Mouse (Mus musculus) frontal cortex, postnatal 14 days (tissue): ENCODE measurements at regions not wholly inside any gene's neighbourhood (a gene's known extent, or its start where the extent isn't known, plus 50 kb on each side); places are given as distances from the start of the nearest gene placed in this dataset.
"Not testable (repeated sequence)": the region's sequence is repeated elsewhere in the genome, so short reads cannot be mapped to it uniquely, and the experiment has no call there.

Experiments used
- DNase-seq, 2 experiments: peaks; one replicate each; pipeline ENCODE4 v3.0.0; 2022; ENCODE audit warnings: low spot score in 2 of 2

GRCm38 (mm10) chr4:27529565-27529964 lies 1182.9 kb upstream of the Manea start:
- no peak for DNase-seq

- DNase-seq, result no peak
Measured at GRCm38 (mm10) chr4:27520295-27520694, 1173.6 kb upstream of the Manea start.

GRCm38 (mm10) chr4:27504829-27505804 lies 1158.4 kb upstream of the Manea start:
- peak in 1 of 2 experiments; percentile 4 for DNase-seq

- no peak for DNase-seq
Measured at GRCm38 (mm10) chr4:27497926-27498325, 1151.2 kb upstream of the Manea start.

GRCm38 (mm10) chr4:27497274-27497673 lies 1150.6 kb upstream of the Manea start:
- DNase-seq, result no peak

- DNase-seq, result no peak
Measured at GRCm38 (mm10) chr4:27491312-27491711, 1144.6 kb upstream of the Manea start.

GRCm38 (mm10) chr4:27449901-27450300 lies 1103.2 kb upstream of the Manea start:
- no peak for DNase-seq

GRCm38 (mm10) chr4:27446310-27446709 lies 1099.6 kb upstream of the Manea start:
- DNase-seq, result no peak

- DNase-seq, result no peak
Measured at GRCm38 (mm10) chr4:27429210-27429789, 1082.6 kb upstream of the Manea start.

GRCm38 (mm10) chr4:27425902-27426301 lies 1079.2 kb upstream of the Manea start:
- DNase-seq, result peak; percentile 4 to 11

- no peak for DNase-seq
Measured at GRCm38 (mm10) chr4:27423846-27424245, 1077.2 kb upstream of the Manea start.

GRCm38 (mm10) chr4:27418517-27418916 lies 1071.8 kb upstream of the Manea start:
- DNase-seq, result no peak

- not testable (repeated sequence) for DNase-seq
Measured at GRCm38 (mm10) chr4:27384941-27385340, 1038.2 kb upstream of the Manea start.

- no peak for DNase-seq
Measured at GRCm38 (mm10) chr4:27346892-27347291, 1000.2 kb upstream of the Manea start.

GRCm38 (mm10) chr4:27333279-27333678 lies 986.6 kb upstream of the Manea start:
- no peak for DNase-seq
